Mouse (Mus musculus) urinary bladder, adult 18-20 months (tissue): ENCODE data around the gene Unc5b.

Source experiments
- DNase-seq, 2 experiments: peaks; one replicate each; pipeline ENCODE4 v3.0.0; 2022; ENCODE audit warnings: low spot score in 2 of 2, mixed read lengths in 2 of 2

Unc5b gene

DNA sequence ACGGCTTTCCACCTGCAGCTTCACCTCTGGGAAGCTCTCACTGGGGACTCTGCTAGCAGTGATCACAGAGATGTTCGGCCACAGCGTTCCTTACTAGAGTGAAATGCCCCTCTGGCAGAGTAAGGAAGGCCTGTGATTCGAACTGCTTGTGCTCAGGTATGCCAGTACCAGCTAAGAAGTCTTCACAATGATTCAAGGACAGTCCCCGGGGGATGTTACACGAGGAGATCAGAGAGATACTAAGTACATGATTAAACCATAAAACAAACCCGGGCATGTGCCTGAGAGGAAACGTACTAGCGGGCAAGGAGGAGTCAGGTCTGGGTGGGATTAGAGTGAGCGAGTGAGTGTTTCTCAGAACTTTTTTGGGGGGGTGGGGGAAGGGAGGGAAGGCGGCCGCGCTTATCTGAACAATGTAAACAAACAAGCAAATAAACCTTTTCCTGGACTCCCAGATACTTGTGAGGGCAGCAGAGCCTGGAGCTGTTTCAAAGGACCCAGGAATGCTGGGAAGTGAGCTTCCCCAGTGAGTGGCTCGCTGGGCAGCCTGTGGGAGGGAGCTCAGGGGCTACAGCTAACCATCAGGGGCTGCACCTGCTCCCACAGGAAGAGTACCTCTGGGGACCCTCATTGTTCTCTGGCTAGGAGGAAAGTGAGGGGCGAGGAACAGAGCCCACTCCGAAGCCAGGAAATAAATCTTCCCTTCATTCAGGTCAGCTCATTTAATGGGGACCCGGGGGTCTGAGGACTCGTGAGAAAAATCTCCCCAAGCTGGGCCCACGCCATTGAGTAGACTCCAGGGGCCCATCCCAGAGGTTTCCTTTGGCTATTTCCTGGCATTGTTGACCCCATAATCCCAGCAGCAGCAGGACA lies 30.9 kb downstream of the Unc5b start:
- no peak for DNase-seq

GRCm38 (mm10) chr10:60797682-60798422 lies 33.5 kb downstream of the Unc5b start:
- no peak for DNase-seq

DNA sequence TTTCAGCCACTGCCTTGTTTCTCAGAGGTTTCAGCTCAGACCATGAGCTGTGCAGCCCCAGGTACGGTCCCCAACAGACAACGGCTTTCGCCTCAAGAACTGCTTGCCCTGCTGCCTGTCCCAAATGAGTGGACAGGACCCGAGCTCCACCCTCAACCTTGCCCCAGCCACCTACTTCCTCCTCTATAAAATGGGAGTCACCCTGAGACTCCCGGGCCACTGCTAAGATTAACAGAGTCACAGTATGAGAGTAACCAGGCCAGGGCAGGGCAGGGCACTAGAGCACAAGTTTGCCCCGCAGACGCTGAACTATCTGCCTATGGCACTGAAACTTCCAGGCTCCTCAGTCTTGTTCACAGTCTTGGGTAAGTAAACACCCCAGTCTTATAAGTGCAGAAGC lies 34.9 kb downstream of the Unc5b start:
- no peak for DNase-seq

- DNase-seq = no peak
Measured at GRCm38 (mm10) chr10:60796028-60796427, 35.4 kb downstream of the Unc5b start.

DNA sequence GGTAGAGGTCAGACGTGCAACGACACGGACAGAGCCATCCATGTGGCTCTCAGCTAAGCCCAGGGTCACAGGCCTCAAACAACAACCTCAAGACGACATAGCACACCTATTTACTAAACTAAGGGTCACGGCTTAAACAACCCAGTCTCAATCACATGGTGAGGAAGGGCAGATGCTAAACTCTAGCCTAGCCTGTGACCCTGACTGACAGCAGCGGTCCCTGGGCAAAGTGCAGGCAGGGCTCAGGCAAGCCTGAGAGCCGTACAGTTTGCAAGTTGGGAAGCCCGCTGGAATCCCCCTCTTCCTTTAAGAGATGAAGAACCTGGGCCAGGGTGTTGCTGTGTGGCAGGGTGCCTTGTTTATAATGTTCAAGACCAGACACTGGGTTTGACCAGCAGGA lies 36.6 kb downstream of the Unc5b start:
- no peak for DNase-seq

DNA sequence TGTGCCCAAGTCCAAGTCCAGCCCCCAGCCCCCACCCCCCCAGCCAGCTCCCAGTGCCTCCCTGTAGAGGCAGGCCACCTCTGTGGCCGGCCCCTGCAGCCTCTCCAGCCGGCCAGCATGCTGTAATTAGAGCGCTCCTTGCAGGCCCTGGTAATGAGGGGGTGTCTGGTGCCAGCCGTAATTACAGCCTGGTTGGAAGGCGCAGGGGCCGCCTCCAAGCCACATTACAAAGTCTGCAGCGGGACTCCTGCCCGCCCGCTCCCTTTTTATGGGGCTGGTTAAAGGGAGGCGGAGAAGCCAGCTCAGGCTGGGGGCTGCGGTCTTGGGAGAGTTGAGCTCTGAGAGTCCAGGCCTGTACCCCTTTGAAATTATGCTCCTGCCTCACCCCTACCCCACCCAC lies 37.0 kb downstream of the Unc5b start:
- no peak for DNase-seq

- no peak for DNase-seq
Measured at GRCm38 (mm10) chr10:60792841-60793240, 38.5 kb downstream of the Unc5b start.

DNA sequence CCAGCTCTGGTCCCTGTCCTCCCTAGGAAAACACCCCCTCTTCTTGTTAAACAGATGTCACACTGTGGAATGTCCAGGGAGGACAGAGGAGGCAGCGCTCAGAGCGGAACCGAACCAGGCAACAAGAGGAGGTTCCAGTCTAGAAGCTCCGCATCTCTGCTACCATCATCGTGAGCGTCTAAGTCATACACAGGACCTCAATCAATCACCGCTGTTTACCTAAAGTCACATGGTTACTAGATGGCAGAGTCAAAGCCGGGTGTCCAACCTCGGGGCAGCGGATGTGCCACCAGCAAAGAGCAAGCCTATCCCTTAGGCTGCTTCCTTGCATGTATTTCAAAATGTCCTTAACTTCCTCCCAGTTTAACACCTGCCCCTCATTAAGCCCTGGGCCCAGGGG lies 39.0 kb downstream of the Unc5b start:
- DNase-seq = no peak

- no peak for DNase-seq
Measured at GRCm38 (mm10) chr10:60790912-60791311, 40.5 kb downstream of the Unc5b start.

GRCm38 (mm10) chr10:60787303-60788074 lies 43.9 kb downstream of the Unc5b start:
- DNase-seq = no peak

DNA sequence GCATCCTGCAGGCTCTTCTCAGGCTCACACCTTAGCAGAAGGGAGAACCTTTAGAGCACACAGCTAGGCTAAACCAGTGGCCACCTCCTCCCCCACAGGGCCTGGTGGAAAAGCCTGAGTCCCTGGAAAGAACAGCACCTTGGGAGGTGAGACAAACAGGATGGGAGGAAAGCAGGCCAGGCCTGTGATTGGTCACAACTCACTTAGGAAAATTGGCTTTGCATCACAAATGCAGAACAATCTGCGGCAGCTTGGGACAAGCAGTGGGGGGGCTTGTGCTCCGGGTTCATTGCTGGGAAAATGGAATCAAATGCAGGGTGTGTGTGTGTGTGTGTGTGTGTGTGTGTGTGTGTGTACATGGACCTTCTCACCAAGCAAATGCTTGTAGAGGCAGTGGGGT lies 47.8 kb downstream of the Unc5b start:
- no peak for DNase-seq

DNA sequence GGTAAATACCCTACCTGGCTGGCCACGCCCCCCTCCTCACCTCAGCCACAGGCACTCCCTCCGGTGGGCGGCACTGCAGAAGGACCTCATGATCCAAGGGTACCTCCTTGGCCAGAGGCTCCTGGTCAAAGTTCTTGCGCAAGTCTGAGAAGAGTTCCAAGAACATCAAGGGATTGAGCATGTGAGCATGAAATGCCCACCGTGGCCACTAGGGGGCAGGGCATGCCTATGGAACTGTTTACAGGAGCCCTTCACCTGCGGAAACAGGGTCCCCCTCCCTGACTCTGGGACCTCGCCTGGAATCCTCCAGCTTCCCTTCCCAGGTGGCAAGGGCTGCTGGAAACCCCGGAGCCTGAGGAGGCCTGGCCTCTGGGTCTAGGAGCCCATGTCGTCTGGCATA lies 51.8 kb downstream of the Unc5b start:
- DNase-seq = peak; percentile 66 to 75

DNA sequence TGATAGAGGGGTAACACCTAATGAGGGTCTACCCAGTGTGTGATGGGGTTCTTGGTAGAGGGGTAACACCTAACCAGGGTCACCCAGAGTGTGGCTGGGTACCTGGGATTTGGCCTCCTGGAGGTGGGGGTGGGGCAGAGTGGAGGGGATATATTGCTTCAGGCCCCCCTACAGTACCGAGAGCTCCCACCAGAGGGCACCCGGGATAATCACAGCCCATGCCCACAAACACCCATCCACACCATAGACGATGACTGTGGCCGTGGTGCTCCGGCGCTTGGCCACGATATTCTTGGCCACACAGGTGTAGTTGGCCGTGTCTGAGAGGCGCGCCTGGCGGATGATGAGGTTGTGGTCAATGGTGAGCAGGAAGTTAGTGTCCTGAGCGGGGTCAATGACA lies 52.8 kb downstream of the Unc5b start:
- DNase-seq = no peak

GRCm38 (mm10) chr10:60775473-60775872 lies 55.9 kb downstream of the Unc5b start:
- no peak for DNase-seq

- DNase-seq = no peak
Measured at GRCm38 (mm10) chr10:60774616-60775015, 56.8 kb downstream of the Unc5b start.

GRCm38 (mm10) chr10:60770855-60771254 lies 60.5 kb downstream of the Unc5b start:
- no peak for DNase-seq

GRCm38 (mm10) chr10:60768614-60769013 lies 62.8 kb downstream of the Unc5b start:
- no peak for DNase-seq

DNA sequence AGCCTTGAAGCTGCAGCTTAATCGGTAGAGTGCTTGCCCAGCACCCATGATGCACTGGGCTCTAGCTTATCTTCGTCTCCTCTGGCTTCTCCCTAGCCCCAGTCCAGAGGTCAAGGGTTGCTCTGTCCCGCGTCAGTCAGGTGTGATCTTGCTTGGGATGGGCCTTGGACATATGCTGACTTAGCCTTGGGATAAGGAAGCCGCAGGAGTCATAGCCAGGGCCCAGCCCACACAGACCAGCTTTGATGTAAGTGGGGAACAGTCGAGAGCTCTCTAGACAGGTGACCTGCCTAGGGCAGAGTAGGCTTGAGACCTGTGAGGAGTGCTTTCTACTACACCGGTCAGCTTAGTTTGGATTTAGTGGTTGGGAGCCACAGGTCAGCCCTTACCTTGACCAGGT lies 64.0 kb downstream of the Unc5b start:
- DNase-seq = no peak

DNA sequence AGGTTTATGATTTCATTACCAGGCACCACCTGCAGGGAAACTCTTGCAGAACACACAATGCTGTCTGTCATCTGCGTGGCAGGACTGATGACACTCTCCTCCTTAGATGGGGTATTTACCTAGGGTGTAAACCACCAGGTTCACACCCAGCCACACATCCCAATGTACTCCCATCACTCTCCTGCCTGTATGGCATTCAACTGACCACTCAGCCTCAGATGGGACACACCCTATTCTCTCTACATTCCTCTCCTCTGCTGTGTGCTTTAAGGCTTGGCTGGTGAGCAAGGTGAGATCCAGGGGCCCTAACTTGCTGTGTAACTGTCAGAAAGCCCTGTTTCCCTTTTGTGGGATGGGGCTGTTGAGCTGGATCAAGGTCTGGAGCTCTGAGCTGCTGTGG lies 69.3 kb downstream of the Unc5b start:
- no peak for DNase-seq

GRCm38 (mm10) chr10:60760377-60760776 lies 71.0 kb downstream of the Unc5b start:
- peak; percentile 73 to 86 for DNase-seq

GRCm38 (mm10) chr10:60756992-60757391 lies 74.4 kb downstream of the Unc5b start:
- DNase-seq = peak in 1 of 2 experiments; percentile 18

GRCm38 (mm10) chr10:60756146-60756545 lies 75.2 kb downstream of the Unc5b start:
- DNase-seq = no peak
